Mouse (Mus musculus): ENCODE measurements at regions not wholly inside any gene's neighbourhood (a gene's known extent, or its start where the extent isn't known, plus 50 kb on each side); places are given as distances from the start of the nearest gene placed in this dataset.

DNA sequence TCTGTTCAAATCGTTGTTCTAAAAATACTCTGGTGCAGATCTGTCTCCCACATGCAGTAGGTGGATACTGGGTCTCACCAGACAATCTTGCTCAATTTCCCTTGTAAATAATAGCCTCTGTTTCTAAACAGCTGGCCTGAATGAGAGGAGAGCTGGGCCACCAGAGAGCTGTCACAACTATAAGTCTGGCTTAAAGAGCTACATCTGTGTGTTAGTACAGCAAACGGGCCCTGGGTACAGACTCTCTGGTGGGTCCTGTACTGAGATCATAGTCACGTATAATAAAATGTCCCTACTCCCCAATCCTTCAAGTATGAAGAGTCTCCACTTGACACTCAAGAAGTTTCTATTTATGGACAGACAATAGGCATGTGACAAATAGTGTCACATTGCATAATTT lies 375.7 kb upstream of the Noct start:
- no peak for DNase-seq (ENCODE audit: low spot score)
- H3K27ac ChIP-seq (replicated peaks) = no peak overlapping the region
- 77% methylated on average over 3 of the region's 3 CpGs for WGBS
- H3K27me3 ChIP-seq (replicated peaks; ENCODE audit: low read depth, poor library complexity, severe bottlenecking) = no peaks in the 10 kb centered on the region
- peaks cover 17% of the 10 kb centered on the region for H3K4me1 ChIP-seq
- no peaks in the 10 kb centered on the region for H3K9me3 ChIP-seq
- H3K36me3 ChIP-seq (replicated peaks) = no peaks in the 10 kb centered on the region
- H3K4me3 ChIP-seq = no peak overlapping the region

DNA sequence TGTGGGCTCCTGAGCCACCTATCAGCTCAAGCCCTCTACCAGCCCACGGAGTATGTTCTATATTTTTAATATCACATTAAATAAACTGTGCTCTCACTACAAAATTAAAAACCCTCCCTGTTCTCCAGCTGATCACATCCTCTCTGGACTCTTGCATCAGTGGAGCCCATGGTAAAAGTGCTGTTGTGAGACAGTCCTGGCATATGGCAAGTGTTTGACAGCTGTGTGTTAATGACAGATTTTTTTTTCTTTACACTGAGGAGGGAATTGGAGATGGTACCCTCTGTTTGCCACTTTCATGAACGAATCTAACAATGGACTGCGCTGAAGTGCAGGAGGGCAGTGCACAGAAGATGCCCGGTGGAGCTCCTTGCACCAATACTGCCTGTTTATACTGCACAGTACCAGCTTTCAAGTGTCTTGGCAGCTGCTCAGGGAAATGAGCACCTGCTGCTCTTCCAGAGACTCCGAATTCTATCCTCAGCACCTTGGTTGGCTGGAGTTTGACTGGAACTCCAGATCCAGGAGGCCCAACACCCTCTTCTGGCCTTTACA lies 373.1 kb upstream of the Noct start:
- no peak overlapping the region for H3K4me3 ChIP-seq
- DNase-seq (ENCODE audit: low spot score) = no peak
- 86% methylated on average over 5 of the region's 5 CpGs for WGBS
- H3K4me1 ChIP-seq = no peaks in the 10 kb centered on the region
- no peaks in the 10 kb centered on the region for H3K27me3 ChIP-seq (replicated peaks; ENCODE audit: low read depth, poor library complexity, severe bottlenecking)
- H3K36me3 ChIP-seq (replicated peaks) = no peaks in the 10 kb centered on the region
- H3K27ac ChIP-seq (replicated peaks) = no peak overlapping the region
- H3K9me3 ChIP-seq = no peaks in the 10 kb centered on the region

DNA sequence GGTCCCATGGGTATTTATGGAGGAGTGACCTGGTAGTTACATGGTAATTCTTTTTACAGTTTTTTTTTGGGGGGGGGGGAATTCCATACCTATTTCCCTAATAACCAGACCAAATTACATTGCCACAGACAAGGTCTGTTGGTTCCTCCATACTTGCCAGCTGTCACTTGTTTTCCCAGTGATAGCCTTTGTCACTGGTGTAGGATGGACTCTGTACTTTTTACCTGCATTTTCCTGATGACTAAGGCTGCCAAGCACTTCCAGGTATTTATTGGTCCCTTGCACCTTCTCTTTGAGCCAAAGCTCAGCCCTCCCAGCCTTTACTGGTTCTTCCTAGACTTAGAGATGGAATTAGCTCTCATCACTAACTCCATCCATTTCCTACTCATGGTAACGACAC lies 357.1 kb upstream of the Noct start:
- no peaks in the 10 kb centered on the region for H3K9me3 ChIP-seq
- H3K4me1 ChIP-seq = no peaks in the 10 kb centered on the region
- H3K27me3 ChIP-seq (replicated peaks; ENCODE audit: low read depth, poor library complexity, severe bottlenecking) = no peaks in the 10 kb centered on the region
- DNase-seq (ENCODE audit: low spot score) = no peak
- H3K27ac ChIP-seq (replicated peaks) = no peak overlapping the region
- H3K36me3 ChIP-seq (replicated peaks) = no peaks in the 10 kb centered on the region
- WGBS = 86% methylated on average over 1 of the region's 1 CpGs
- no peak overlapping the region for H3K4me3 ChIP-seq

DNA sequence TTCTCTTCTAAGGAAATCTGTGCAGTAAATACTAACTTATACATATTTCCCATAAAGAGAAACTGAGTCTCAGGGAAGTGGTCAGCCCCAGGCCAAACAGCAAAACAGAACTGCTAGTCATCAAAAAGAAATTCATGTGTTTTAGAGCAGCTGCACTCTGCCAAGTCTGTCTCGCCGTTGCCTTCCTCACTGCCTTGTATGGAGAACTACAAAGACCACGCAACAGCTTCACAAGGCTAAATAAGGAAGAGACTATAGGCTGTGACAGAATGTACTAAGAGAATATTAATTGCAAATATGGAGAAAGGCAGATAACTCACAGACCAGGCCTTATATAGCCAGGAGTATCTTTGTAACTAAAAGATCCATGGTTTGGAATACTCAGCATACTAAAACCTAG lies 355.0 kb upstream of the Noct start:
- Histone ChIP-seq H3K9me3 (no peaks in the 10 kb centered on the region), H3K27me3 (replicated peaks; ENCODE audit: low read depth, poor library complexity, severe bottlenecking) (no peaks in the 10 kb centered on the region), H3K36me3 (replicated peaks) (no peaks in the 10 kb centered on the region), H3K4me3 (no peak overlapping the region), H3K4me1 (no peaks in the 10 kb centered on the region), H3K27ac (replicated peaks) (no peak overlapping the region)
- 88% methylated on average over 3 of the region's 3 CpGs for WGBS
- no peak for DNase-seq (ENCODE audit: low spot score)

DNA sequence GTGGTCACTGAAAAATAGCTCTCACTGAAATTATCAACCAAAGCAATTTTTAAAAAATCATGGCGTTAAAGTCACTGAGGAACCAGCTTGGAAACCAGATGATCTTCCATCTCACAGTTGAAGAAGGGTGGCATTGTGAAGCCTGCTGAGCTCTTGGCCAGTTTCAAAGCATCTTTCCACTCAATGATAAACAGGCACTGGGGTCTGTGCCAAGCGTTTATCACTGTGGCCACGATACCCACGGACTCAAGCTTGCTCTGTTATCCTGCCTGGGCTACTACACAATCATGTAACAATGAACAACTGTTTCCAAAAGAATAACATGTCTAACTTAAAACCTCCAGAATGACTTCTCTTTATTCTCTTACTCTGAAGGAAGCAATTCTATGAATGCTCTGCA lies 345.2 kb upstream of the Noct start:
- DNase-seq (ENCODE audit: low spot score) = no peak
- Histone ChIP-seq H3K27ac (replicated peaks) (no peak overlapping the region), H3K9me3 (no peaks in the 10 kb centered on the region), H3K27me3 (replicated peaks; ENCODE audit: low read depth, poor library complexity, severe bottlenecking) (no peaks in the 10 kb centered on the region), H3K4me3 (no peak overlapping the region), H3K36me3 (replicated peaks) (no peaks in the 10 kb centered on the region), H3K4me1 (peaks cover 13% of the 10 kb centered on the region)
- 92% methylated on average over 4 of the region's 4 CpGs for WGBS

DNA sequence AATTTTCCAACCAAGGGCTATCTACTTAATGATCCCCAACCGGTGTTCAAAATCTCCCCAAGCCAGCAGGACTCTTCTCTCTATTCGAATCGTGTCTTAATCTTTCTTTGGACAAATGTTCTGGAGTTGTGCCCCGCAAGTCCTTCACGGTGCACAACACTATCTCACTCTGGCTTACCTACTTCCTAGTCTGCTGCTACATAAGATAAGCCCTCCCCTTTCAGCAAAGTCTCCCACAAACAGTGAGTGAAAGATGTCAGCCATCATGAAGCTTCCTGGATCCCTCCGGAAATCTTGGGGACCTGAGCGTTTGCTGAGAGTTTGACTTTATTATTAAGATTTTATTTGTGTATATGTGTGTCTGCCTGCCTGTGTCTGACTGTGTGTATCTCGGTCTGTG lies 344.7 kb upstream of the Noct start:
- Histone ChIP-seq H3K4me1 (peaks cover 13% of the 10 kb centered on the region), H3K4me3 (no peak overlapping the region), H3K27me3 (replicated peaks; ENCODE audit: low read depth, poor library complexity, severe bottlenecking) (no peaks in the 10 kb centered on the region), H3K27ac (replicated peaks) (no peak overlapping the region), H3K36me3 (replicated peaks) (no peaks in the 10 kb centered on the region), H3K9me3 (no peaks in the 10 kb centered on the region)
- WGBS = 86% methylated on average over 8 of the region's 8 CpGs
- no peak for DNase-seq (ENCODE audit: low spot score)

DNA sequence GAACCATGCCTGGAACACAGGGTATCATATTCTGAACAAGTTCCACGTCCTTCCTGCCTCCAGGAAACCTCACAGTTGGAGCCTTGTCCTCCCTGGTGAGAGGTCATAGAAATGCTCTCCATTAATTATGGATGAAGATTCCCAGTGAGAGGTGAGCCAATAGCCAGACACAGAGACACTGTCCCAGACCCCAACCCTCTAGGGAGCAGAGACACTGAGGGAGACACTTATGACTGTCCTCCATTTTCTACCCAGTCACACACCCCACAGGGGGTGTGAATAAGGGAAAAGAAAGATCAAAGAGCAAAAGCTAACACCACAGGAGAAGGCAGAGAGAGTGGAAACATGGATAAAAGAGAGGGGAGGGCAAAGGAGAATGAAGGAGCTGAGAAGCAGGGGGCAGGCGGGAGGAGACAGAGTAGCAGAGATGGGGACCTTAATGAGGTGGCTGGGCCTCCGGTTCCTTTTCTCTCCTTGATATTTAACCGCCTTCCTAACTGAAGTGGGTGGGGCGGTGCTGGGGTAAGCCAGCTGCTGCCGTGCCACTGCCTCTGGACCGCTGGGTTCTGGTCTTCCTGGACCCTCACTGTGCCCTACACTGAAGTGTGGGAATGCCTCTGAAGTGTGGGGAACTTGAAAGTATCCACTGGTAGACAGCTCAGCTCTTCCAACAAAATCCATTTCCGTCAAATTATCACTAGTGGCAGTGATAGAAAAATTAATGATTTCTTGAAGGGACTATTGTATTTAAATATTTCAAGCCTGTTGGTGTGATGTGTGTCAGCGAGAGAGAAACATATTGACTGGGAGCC lies 342.6 kb upstream of the Noct start:
- Histone ChIP-seq H3K27ac (replicated peaks) (no peak overlapping the region), H3K36me3 (replicated peaks) (no peaks in the 10 kb centered on the region)
- no peak for DNase-seq (ENCODE audit: low spot score)

DNA sequence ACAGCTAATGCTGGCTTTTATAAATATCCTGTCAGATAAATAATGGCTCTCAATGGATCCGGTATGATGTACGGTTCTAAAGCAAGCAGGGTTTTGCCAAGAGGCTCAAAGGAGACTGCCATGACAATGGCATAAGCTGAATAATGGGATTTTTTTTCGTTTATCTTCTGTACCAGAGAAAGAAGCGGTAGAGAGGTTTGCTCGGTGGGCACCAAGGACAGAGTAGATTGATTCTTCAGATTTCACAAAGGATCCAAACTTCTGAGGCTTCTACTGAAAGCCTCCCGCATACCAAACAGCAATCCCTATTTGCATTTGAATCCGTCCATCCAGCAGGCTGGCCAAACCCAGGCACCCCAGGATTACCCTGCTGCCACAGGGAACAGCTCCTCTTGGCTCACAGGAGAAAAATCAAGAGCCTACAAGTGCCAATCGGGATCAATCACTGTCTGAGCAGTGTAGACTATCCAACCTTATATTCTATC lies 342.0 kb upstream of the Noct start:
- H3K36me3 ChIP-seq (replicated peaks) = no peaks in the 10 kb centered on the region
- no peaks in the 10 kb centered on the region for H3K9me3 ChIP-seq
- H3K4me3 ChIP-seq = no peak overlapping the region
- no peak overlapping the region for H3K27ac ChIP-seq (replicated peaks)
- DNase-seq (ENCODE audit: low spot score) = no peak
- WGBS = 20% methylated on average over 8 of the region's 8 CpGs
- peaks cover 18% of the 10 kb centered on the region for H3K4me1 ChIP-seq
- H3K27me3 ChIP-seq (replicated peaks; ENCODE audit: low read depth, poor library complexity, severe bottlenecking) = no peaks in the 10 kb centered on the region

More for the DNA sequence above, 342.6 kb upstream of the Noct start:
- Histone ChIP-seq H3K4me3 (no peak overlapping the region), H3K27me3 (replicated peaks; ENCODE audit: low read depth, poor library complexity, severe bottlenecking) (no peaks in the 10 kb centered on the region), H3K4me1 (peaks cover 13% of the 10 kb centered on the region), H3K9me3 (no peaks in the 10 kb centered on the region)
- 19% methylated on average over 9 of the region's 9 CpGs for WGBS

DNA sequence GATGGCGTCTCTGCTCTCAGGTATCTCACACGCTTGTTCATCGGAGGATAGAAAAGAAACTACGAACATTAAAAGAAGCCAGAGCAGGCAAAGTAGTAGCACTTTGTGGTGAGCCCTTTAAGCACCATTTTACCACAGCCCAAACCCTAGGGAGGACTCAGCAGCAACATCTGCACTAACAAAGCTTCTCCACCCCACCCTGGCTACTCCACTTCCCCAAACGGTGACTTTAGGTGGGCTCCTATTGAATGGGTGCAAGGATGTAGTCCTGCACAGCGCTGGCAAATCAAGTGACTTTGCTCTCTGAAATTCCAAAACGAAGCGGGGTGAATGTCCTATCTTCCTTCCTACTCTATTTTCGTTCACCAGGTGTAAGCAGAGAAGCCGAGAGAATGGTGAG lies 337.9 kb upstream of the Noct start:
- H3K27ac ChIP-seq (replicated peaks) = no peak overlapping the region
- WGBS = 83% methylated on average over 10 of the region's 10 CpGs
- H3K36me3 ChIP-seq (replicated peaks) = no peaks in the 10 kb centered on the region
- H3K4me3 ChIP-seq = no peak overlapping the region
- H3K4me1 ChIP-seq = peaks cover 15% of the 10 kb centered on the region
- H3K9me3 ChIP-seq = no peaks in the 10 kb centered on the region
- no peaks in the 10 kb centered on the region for H3K27me3 ChIP-seq (replicated peaks; ENCODE audit: low read depth, poor library complexity, severe bottlenecking)
- DNase-seq (ENCODE audit: low spot score) = no peak

DNA sequence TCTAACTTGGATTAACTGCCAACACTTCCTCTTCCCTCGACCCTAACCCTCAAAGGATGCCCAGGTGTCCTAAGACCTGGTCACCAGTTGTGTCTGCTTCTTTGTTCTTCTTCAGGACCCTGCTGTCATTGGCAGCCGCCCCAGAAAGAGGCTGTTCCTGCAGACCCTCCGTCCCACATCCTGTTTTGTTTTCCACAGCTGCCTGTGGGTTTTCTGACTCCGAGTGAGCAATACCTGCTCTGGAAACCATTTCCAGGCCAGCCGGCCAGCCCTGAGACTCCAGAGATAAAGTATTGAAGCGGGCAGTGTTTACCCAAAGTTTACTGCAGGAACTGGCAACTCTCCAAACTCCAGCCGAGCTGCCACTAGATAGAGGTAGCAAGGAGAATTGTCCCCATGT lies 337.2 kb upstream of the Noct start:
- peak; percentile 15 for DNase-seq (ENCODE audit: low spot score)
- no peaks in the 10 kb centered on the region for H3K27me3 ChIP-seq (replicated peaks; ENCODE audit: low read depth, poor library complexity, severe bottlenecking)
- peaks cover 8% of the 10 kb centered on the region for H3K4me1 ChIP-seq
- H3K9me3 ChIP-seq = no peaks in the 10 kb centered on the region
- no peaks in the 10 kb centered on the region for H3K36me3 ChIP-seq (replicated peaks)
- WGBS = 45% methylated on average over 7 of the region's 7 CpGs
- H3K27ac ChIP-seq (replicated peaks) = peak overlapping the region; percentile 66
- no peak overlapping the region for H3K4me3 ChIP-seq

DNA sequence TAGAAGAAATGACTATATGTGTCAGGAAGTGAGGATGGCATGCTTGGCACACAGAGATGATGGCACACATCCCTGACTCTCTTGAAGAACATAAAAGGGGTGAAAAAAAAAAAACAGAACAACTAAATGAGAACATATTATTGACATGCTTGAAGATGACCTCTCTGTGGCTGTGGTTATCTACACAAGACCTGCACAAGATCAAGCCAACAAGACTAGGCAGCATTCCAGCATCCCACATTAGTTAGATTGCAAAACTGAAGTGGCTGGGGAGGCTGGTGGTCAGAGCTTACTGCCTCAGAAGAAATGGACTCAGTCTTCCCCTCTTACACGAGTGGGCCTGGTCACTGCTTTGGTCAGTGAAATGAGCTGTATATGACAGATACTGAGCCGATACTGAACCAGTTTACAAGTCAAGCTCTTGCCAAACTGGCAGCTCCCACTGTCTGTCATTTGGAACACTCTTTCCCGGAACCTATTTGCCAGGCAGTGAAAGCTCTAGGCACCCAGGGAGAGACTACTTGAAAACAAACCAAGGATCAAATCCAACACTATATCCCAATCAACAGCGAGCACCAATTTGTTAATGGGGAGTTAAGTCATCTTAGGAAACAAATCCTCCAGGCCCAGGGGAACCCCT lies 335.6 kb upstream of the Noct start:
- Histone ChIP-seq H3K36me3 (replicated peaks) (no peaks in the 10 kb centered on the region), H3K27ac (replicated peaks) (no peak overlapping the region), H3K27me3 (replicated peaks; ENCODE audit: low read depth, poor library complexity, severe bottlenecking) (no peaks in the 10 kb centered on the region), H3K9me3 (no peaks in the 10 kb centered on the region), H3K4me1 (peaks cover 5% of the 10 kb centered on the region), H3K4me3 (no peak overlapping the region)
- DNase-seq (ENCODE audit: low spot score) = no peak
- WGBS = 83% methylated on average over 4 of the region's 4 CpGs

DNA sequence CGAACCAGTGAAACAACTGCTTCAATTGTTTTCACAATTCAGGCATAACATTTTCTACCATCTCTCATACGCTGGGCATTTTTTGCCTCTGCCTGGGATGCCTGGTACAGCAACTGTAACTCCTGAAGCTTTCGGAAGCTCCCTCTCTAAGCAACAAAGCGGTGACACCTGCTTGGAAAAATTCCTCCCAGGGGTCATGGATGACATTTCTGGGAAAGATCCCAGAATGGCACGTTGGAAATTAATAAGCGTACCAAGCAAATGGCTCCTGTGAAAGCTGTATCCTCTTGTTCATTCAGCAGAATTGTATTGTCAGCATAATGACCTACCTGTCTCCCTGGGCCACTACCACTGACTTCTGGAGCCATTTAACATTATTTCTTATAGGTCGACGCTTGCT lies 333.7 kb upstream of the Noct start:
- Histone ChIP-seq H3K4me1 (peaks cover 5% of the 10 kb centered on the region), H3K27ac (replicated peaks) (no peak overlapping the region), H3K27me3 (replicated peaks; ENCODE audit: low read depth, poor library complexity, severe bottlenecking) (no peaks in the 10 kb centered on the region), H3K4me3 (no peak overlapping the region), H3K36me3 (replicated peaks) (no peaks in the 10 kb centered on the region), H3K9me3 (no peaks in the 10 kb centered on the region)
- WGBS = 93% methylated on average over 8 of the region's 8 CpGs
- DNase-seq (ENCODE audit: low spot score) = no peak

DNA sequence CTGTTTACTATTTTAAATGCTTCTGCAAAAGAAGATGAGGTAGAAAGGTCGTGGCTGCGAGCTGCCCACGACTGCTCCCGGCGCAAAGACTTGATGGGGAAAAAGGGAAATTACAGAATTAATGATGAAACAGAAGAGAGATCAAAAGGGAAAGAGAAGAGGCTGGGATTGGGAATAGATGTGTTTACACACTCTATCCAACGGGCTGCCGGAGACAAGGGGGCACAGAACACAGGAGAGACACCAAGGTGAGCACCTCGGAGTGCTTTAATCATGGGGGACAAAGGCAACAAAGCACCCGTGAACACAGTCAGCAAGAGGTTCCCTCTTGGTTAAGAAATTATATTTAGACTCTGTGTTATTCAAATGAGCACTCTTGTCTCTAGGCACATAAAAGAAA lies 326.1 kb upstream of the Noct start:
- WGBS = 70% methylated on average over 9 of the region's 9 CpGs
- Histone ChIP-seq H3K9me3 (no peaks in the 10 kb centered on the region), H3K4me3 (no peak overlapping the region), H3K4me1 (peaks cover 16% of the 10 kb centered on the region), H3K27ac (replicated peaks) (peak overlapping the region; percentile 72), H3K36me3 (replicated peaks) (no peaks in the 10 kb centered on the region), H3K27me3 (replicated peaks; ENCODE audit: low read depth, poor library complexity, severe bottlenecking) (no peaks in the 10 kb centered on the region)
- no peak for DNase-seq (ENCODE audit: low spot score)

Data from embryonic facial prominence, embryonic 10.5 days (tissue).